Mouse (Mus musculus): ENCODE measurements at regions not wholly inside any gene's neighbourhood (a gene's known extent, or its start where the extent isn't known, plus 50 kb on each side); places are given as distances from the start of the nearest gene placed in this dataset.

DNA sequence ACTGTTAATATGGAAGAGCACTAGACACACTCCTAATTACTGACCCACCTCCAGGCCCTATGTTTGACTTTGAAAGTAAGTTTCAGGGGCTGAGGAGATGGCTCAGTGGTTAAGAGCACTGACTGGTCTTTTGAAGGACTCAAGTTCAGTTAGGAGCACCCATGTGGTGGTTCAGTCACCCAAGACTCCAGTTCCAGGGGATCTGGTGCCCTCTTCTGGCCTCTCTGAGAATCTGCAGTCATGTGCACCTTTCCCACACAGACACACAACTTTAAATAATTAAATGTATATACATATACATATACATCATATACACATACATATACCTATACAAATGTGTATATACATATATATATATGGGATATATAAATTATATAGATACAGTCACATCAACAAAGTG, 91.5 kb upstream of the Mvb12b start:
- Histone ChIP-seq H3K9me3 (no peaks in the 10 kb centered on the region; the same call in 1 of the 2 replicates), H3K4me3 (no peak overlapping the region), H3K9ac (no peak overlapping the region), H3K36me3 (no peaks in the 10 kb centered on the region), H3K4me2 (no peak overlapping the region), H3K27me3 (no peaks in the 10 kb centered on the region), H3K27ac (no peak overlapping the region), H3K4me1 (no peaks in the 10 kb centered on the region)
- ATAC-seq (ENCODE audit: borderline replicate concordance, extremely low read depth, low FRiP score, low TSS enrichment): no peak

- no peak overlapping the region for H3K4me3 ChIP-seq
- H3K27me3 ChIP-seq: no peaks in the 10 kb centered on the region
- H3K4me2 ChIP-seq: no peak overlapping the region
- ATAC-seq (ENCODE audit: borderline replicate concordance, extremely low read depth, low FRiP score, low TSS enrichment): no peak
- no peaks in the 10 kb centered on the region; the same call in 1 of the 2 replicates for H3K9me3 ChIP-seq
- H3K36me3 ChIP-seq: no peaks in the 10 kb centered on the region
- WGBS: 73% methylated on average over 4 of the region's 4 CpGs
- H3K9ac ChIP-seq: no peak overlapping the region
- H3K4me1 ChIP-seq: no peaks in the 10 kb centered on the region
- H3K27ac ChIP-seq: no peak overlapping the region
Measured at GRCm38 (mm10) chr2:33978550-33978949, 90.8 kb upstream of the Mvb12b start.

DNA sequence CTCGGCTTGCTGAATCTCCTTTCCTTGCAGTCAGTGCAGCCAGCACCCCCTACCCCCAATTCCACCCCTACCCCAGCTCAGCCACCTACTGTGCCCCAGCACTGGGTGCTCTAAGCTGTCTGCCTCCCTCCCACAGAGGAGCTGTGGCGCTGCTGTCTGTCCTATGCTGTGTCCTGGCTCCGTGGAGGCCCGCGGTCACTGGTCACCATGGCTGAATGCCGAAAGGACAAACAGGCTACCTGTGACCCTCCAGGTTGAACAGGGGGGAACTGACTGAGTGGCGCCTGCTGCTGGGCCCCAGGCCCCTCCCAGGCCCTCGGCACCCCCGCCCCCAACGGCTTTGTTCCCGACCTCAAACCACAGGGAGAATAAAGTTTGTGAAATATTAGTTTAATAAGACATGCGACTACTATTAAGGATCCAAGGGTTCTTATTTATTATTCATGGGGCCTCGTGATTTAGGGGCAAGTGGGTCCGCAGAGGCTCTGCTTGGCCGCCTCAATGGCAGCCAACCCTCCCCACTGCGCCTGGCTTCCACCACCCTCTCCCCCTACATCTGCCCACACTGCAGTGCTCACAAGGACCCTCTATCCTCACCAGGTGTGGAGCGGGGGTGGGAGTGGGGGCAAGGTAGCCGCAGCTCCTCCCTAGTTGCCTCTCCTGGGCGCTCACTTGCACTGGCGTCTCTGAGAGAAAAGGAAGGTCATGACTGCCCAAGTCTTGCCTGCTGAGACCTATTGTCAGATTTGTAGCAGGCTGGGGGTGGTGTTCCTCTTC, 90.0 kb upstream of the Mvb12b start:
- ATAC-seq (ENCODE audit: borderline replicate concordance, extremely low read depth, low FRiP score, low TSS enrichment): no peak

GRCm38 (mm10) chr2:33977151-33977550, 89.4 kb upstream of the Mvb12b start:
- Histone ChIP-seq H3K4me1 (no peaks in the 10 kb centered on the region), H3K4me2 (no peak overlapping the region), H3K27ac (no peak overlapping the region), H3K4me3 (no peak overlapping the region), H3K9me3 (no peaks in the 10 kb centered on the region; the same call in 1 of the 2 replicates), H3K27me3 (no peaks in the 10 kb centered on the region), H3K36me3 (no peaks in the 10 kb centered on the region), H3K9ac (no peak overlapping the region)
- no peak for ATAC-seq (ENCODE audit: borderline replicate concordance, extremely low read depth, low FRiP score, low TSS enrichment)
- 73% methylated on average over 5 of the region's 5 CpGs for WGBS

More for the DNA sequence above, 90.0 kb upstream of the Mvb12b start:
- 59% methylated on average over 20 of the region's 20 CpGs for WGBS
- Histone ChIP-seq H3K36me3 (no peaks in the 10 kb centered on the region), H3K4me2 (no peak overlapping the region), H3K27ac (no peak overlapping the region), H3K9ac (no peak overlapping the region), H3K4me3 (no peak overlapping the region), H3K4me1 (no peaks in the 10 kb centered on the region), H3K9me3 (no peaks in the 10 kb centered on the region; the same call in 1 of the 2 replicates), H3K27me3 (no peaks in the 10 kb centered on the region)

DNA sequence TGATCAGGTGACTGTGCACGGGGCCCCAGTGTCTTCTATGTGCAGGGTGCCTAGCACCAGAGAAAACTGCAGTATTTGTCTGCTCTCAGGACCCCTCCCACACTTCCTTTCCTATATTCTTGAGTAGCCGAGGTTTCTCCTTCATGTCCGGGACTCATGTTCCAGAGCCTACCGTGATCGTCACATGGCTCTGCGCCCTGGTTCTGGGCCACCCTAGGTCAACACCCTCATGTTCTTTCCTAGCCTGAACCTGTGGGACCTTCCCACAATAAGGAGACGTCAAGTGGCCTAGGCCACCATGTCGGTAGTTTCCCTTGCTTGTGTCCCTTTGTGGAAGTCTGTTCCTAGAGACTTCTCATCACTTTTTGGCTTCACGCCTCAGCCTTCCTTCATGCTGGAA, 88.4 kb upstream of the Mvb12b start:
- H3K4me1 ChIP-seq: no peaks in the 10 kb centered on the region
- H3K36me3 ChIP-seq: no peaks in the 10 kb centered on the region
- 72% methylated on average over 9 of the region's 9 CpGs for WGBS
- no peak overlapping the region for H3K9ac ChIP-seq
- H3K9me3 ChIP-seq: no peaks in the 10 kb centered on the region; the same call in 1 of the 2 replicates
- no peak overlapping the region for H3K4me2 ChIP-seq
- no peaks in the 10 kb centered on the region for H3K27me3 ChIP-seq
- no peak for ATAC-seq (ENCODE audit: borderline replicate concordance, extremely low read depth, low FRiP score, low TSS enrichment)
- no peak overlapping the region for H3K27ac ChIP-seq
- H3K4me3 ChIP-seq: no peak overlapping the region

- Histone ChIP-seq H3K27me3 (no peaks in the 10 kb centered on the region), H3K4me2 (no peak overlapping the region), H3K9ac (no peak overlapping the region), H3K27ac (no peak overlapping the region), H3K9me3 (no peaks in the 10 kb centered on the region; the same call in 1 of the 2 replicates), H3K36me3 (no peaks in the 10 kb centered on the region), H3K4me1 (no peaks in the 10 kb centered on the region), H3K4me3 (no peak overlapping the region)
- 71% methylated on average over 14 of the region's 14 CpGs for WGBS
- no peak for ATAC-seq (ENCODE audit: borderline replicate concordance, extremely low read depth, low FRiP score, low TSS enrichment)
Measured at GRCm38 (mm10) chr2:33975423-33976127, 87.8 kb upstream of the Mvb12b start.

- Histone ChIP-seq H3K27me3 (no peaks in the 10 kb centered on the region), H3K4me2 (no peak overlapping the region), H3K4me3 (no peak overlapping the region), H3K9me3 (no peaks in the 10 kb centered on the region; the same call in 1 of the 2 replicates), H3K9ac (no peak overlapping the region), H3K27ac (no peak overlapping the region), H3K36me3 (no peaks in the 10 kb centered on the region), H3K4me1 (no peaks in the 10 kb centered on the region)
- WGBS: 69% methylated on average over 15 of the region's 15 CpGs
- no peak for ATAC-seq (ENCODE audit: borderline replicate concordance, extremely low read depth, low FRiP score, low TSS enrichment)
Measured at GRCm38 (mm10) chr2:33974737-33975422, 87.1 kb upstream of the Mvb12b start.

GRCm38 (mm10) chr2:33974031-33974430, 86.3 kb upstream of the Mvb12b start:
- Histone ChIP-seq H3K4me2 (no peak overlapping the region), H3K27ac (no peak overlapping the region), H3K4me3 (no peak overlapping the region), H3K9ac (no peak overlapping the region), H3K36me3 (no peaks in the 10 kb centered on the region), H3K27me3 (no peaks in the 10 kb centered on the region), H3K9me3 (no peaks in the 10 kb centered on the region; the same call in 1 of the 2 replicates), H3K4me1 (no peaks in the 10 kb centered on the region)
- 81% methylated on average over 3 of the region's 3 CpGs for WGBS
- ATAC-seq (ENCODE audit: borderline replicate concordance, extremely low read depth, low FRiP score, low TSS enrichment): no peak

GRCm38 (mm10) chr2:33973213-33973834, 85.6 kb upstream of the Mvb12b start:
- Histone ChIP-seq H3K4me1 (no peaks in the 10 kb centered on the region), H3K27ac (no peak overlapping the region), H3K4me2 (no peak overlapping the region), H3K9ac (no peak overlapping the region), H3K27me3 (peaks cover 2% of the 10 kb centered on the region; the same call in 1 of the 2 replicates), H3K36me3 (no peaks in the 10 kb centered on the region), H3K9me3 (no peaks in the 10 kb centered on the region), H3K4me3 (no peak overlapping the region)
- ATAC-seq (ENCODE audit: borderline replicate concordance, extremely low read depth, low FRiP score, low TSS enrichment): peak; percentile 47
- WGBS: 70% methylated on average over 4 of the region's 4 CpGs

DNA sequence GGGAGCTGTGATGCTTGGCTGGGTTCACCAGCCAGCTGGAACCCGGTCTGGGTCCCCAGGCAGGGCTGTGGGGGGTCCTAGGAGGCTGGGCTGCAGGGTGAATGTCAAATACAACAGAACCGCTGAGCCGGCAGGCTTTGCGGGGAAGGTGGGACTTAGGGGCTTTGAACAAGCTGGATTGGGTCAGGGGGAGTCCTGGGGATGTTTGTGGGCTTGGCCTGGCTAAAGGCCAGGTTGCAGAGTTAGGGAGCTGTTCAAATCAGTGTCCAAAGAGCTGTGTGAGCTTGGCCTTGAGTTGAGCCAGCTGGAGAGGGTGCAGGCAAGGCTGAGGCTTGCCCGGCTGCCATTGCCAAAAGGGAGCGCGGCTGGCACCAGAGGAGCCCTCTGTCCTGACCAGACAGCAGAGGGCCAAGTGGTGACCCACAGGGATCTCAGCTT, 79.3 kb upstream of the Mvb12b start:
- H3K9ac ChIP-seq: no peak overlapping the region
- peak overlapping the region; percentile 44 for H3K4me2 ChIP-seq
- no peaks in the 10 kb centered on the region for H3K9me3 ChIP-seq
- peak; percentile 94 for ATAC-seq (ENCODE audit: borderline replicate concordance, extremely low read depth, low FRiP score, low TSS enrichment)
- no peak overlapping the region for H3K27ac ChIP-seq
- H3K4me1 ChIP-seq: peaks cover 20% of the 10 kb centered on the region
- H3K27me3 ChIP-seq: peaks cover 32% of the 10 kb centered on the region; the same call in 1 of the 2 replicates
- H3K36me3 ChIP-seq: no peaks in the 10 kb centered on the region
- WGBS: 24% methylated on average over 7 of the region's 7 CpGs
- peak overlapping the region; percentile 6; the same call in 1 of the 2 replicates for H3K4me3 ChIP-seq

- Histone ChIP-seq H3K9ac (no peak overlapping the region), H3K9me3 (no peaks in the 10 kb centered on the region), H3K36me3 (no peaks in the 10 kb centered on the region), H3K4me3 (peak overlapping the region; percentile 6; the same call in 1 of the 2 replicates), H3K4me1 (peaks cover 20% of the 10 kb centered on the region), H3K4me2 (peak overlapping the region; percentile 44), H3K27ac (no peak overlapping the region), H3K27me3 (peaks cover 32% of the 10 kb centered on the region; the same call in 1 of the 2 replicates)
- no peak for ATAC-seq (ENCODE audit: borderline replicate concordance, extremely low read depth, low FRiP score, low TSS enrichment)
- WGBS: 12% methylated on average over 35 of the region's 35 CpGs
Measured at GRCm38 (mm10) chr2:33966389-33966983, 78.7 kb upstream of the Mvb12b start.

All from lung, embryonic 15.5 days (tissue).